Mouse (Mus musculus): ENCODE results near the gene Zbtb38.

Gene Zbtb38

GRCm38 (mm10) chr9:96723650-96724049, 29.0 kb downstream of the Zbtb38 start:
- H3K9me3 ChIP-seq (ENCODE audit: low read length), result no peaks in the 10 kb centered on the region
- H3K36me3 ChIP-seq (ENCODE audit: insufficient read depth, low read length), result no peaks in the 10 kb centered on the region
- peaks cover 83% of the 10 kb centered on the region for H3K4me1 ChIP-seq (replicated peaks; ENCODE audit: low read depth, low read length)
- H3K4me3 ChIP-seq (replicated peaks; ENCODE audit: low read length), result 0 out of 2 replicates have a peak overlapping the region, but pooled peaks have one; percentile 14
- H3K27me3 ChIP-seq (ENCODE audit: insufficient read depth, low read length), result no peaks in the 10 kb centered on the region
- TF ChIP-seq CTCF (conservative IDR thresholded peaks at IDR 0.05; ENCODE audit: low read length), result no peak
- TF ChIP-seq POU5F1 (IDR thresholded peaks at IDR 0.05; ENCODE audit: borderline replicate concordance, low read length), result no peak
- no peak for TF ChIP-seq NANOG (IDR thresholded peaks at IDR 0.05; ENCODE audit: borderline replicate concordance, low read length)

- TF ChIP-seq CTCF (conservative IDR thresholded peaks at IDR 0.05; ENCODE audit: low read length) (no peak), NANOG (IDR thresholded peaks at IDR 0.05; ENCODE audit: borderline replicate concordance, low read length) (no peak), POU5F1 (IDR thresholded peaks at IDR 0.05; ENCODE audit: borderline replicate concordance, low read length) (no peak)
- Histone ChIP-seq H3K4me1 (replicated peaks; ENCODE audit: low read depth, low read length) (peaks cover 82% of the 10 kb centered on the region), H3K27me3 (ENCODE audit: insufficient read depth, low read length) (no peaks in the 10 kb centered on the region), H3K4me3 (replicated peaks; ENCODE audit: low read length) (no peak overlapping the region), H3K36me3 (ENCODE audit: insufficient read depth, low read length) (0 out of 2 replicates have a peak, but pooled peaks cover 6% of the 10 kb centered on the region), H3K9me3 (ENCODE audit: low read length) (no peaks in the 10 kb centered on the region)
These were observed 31.4 kb downstream of the Zbtb38 start for GRCm38 (mm10) chr9:96721163-96721799.

- H3K27me3 ChIP-seq (ENCODE audit: insufficient read depth, low read length), result no peaks in the 10 kb centered on the region
- no peak for TF ChIP-seq CTCF (conservative IDR thresholded peaks at IDR 0.05; ENCODE audit: low read length)
- TF ChIP-seq NANOG (IDR thresholded peaks at IDR 0.05; ENCODE audit: borderline replicate concordance, low read length), result no peak
- no peak for TF ChIP-seq POU5F1 (IDR thresholded peaks at IDR 0.05; ENCODE audit: borderline replicate concordance, low read length)
- H3K4me1 ChIP-seq (replicated peaks; ENCODE audit: low read depth, low read length), result peaks cover 83% of the 10 kb centered on the region
- H3K36me3 ChIP-seq (ENCODE audit: insufficient read depth, low read length), result peaks cover 11% of the 10 kb centered on the region; the same call in 1 of the 2 replicates
- H3K9me3 ChIP-seq (ENCODE audit: low read length), result no peaks in the 10 kb centered on the region
- H3K4me3 ChIP-seq (replicated peaks; ENCODE audit: low read length), result peak overlapping the region; percentile 88
These were observed 32.0 kb downstream of the Zbtb38 start for GRCm38 (mm10) chr9:96720510-96721162.

GRCm38 (mm10) chr9:96719408-96720158, 33.0 kb downstream of the Zbtb38 start:
- TF ChIP-seq NANOG (IDR thresholded peaks at IDR 0.05; ENCODE audit: borderline replicate concordance, low read length) (no peak), POU5F1 (IDR thresholded peaks at IDR 0.05; ENCODE audit: borderline replicate concordance, low read length) (no peak), CTCF (conservative IDR thresholded peaks at IDR 0.05; ENCODE audit: low read length) (no peak)
- Histone ChIP-seq H3K4me1 (replicated peaks; ENCODE audit: low read depth, low read length) (peaks cover 83% of the 10 kb centered on the region), H3K9me3 (ENCODE audit: low read length) (no peaks in the 10 kb centered on the region), H3K36me3 (ENCODE audit: insufficient read depth, low read length) (peaks cover 11% of the 10 kb centered on the region; the same call in 1 of the 2 replicates), H3K27me3 (ENCODE audit: insufficient read depth, low read length) (no peaks in the 10 kb centered on the region), H3K4me3 (replicated peaks; ENCODE audit: low read length) (peak overlapping the region; percentile 88)

- Histone ChIP-seq H3K4me3 (replicated peaks; ENCODE audit: low read length) (peak overlapping the region; percentile 88), H3K9me3 (ENCODE audit: low read length) (no peaks in the 10 kb centered on the region), H3K4me1 (replicated peaks; ENCODE audit: low read depth, low read length) (peaks cover 83% of the 10 kb centered on the region), H3K27me3 (ENCODE audit: insufficient read depth, low read length) (no peaks in the 10 kb centered on the region), H3K36me3 (ENCODE audit: insufficient read depth, low read length) (peaks cover 11% of the 10 kb centered on the region; the same call in 1 of the 2 replicates)
- TF ChIP-seq NANOG (IDR thresholded peaks at IDR 0.05; ENCODE audit: borderline replicate concordance, low read length) (no peak), POU5F1 (IDR thresholded peaks at IDR 0.05; ENCODE audit: borderline replicate concordance, low read length) (no peak), CTCF (conservative IDR thresholded peaks at IDR 0.05; ENCODE audit: low read length) (no peak)
These were observed 33.7 kb downstream of the Zbtb38 start for GRCm38 (mm10) chr9:96718888-96719287.

- Histone ChIP-seq H3K9me3 (ENCODE audit: low read length) (no peaks in the 10 kb centered on the region), H3K27me3 (ENCODE audit: insufficient read depth, low read length) (no peaks in the 10 kb centered on the region), H3K36me3 (ENCODE audit: insufficient read depth, low read length) (peaks cover 11% of the 10 kb centered on the region; the same call in 1 of the 2 replicates), H3K4me3 (replicated peaks; ENCODE audit: low read length) (peak overlapping the region; percentile 88), H3K4me1 (replicated peaks; ENCODE audit: low read depth, low read length) (peaks cover 81% of the 10 kb centered on the region)
- TF ChIP-seq POU5F1 (IDR thresholded peaks at IDR 0.05; ENCODE audit: borderline replicate concordance, low read length) (no peak), CTCF (conservative IDR thresholded peaks at IDR 0.05; ENCODE audit: low read length) (no peak), NANOG (IDR thresholded peaks at IDR 0.05; ENCODE audit: borderline replicate concordance, low read length) (no peak)
These were observed 34.2 kb downstream of the Zbtb38 start for GRCm38 (mm10) chr9:96718402-96718798.

- peak overlapping the region; percentile 88 for H3K4me3 ChIP-seq (replicated peaks; ENCODE audit: low read length)
- H3K9me3 ChIP-seq (ENCODE audit: low read length), result no peaks in the 10 kb centered on the region
- no peak for TF ChIP-seq POU5F1 (IDR thresholded peaks at IDR 0.05; ENCODE audit: borderline replicate concordance, low read length)
- TF ChIP-seq NANOG (IDR thresholded peaks at IDR 0.05; ENCODE audit: borderline replicate concordance, low read length), result no peak
- no peak for TF ChIP-seq CTCF (conservative IDR thresholded peaks at IDR 0.05; ENCODE audit: low read length)
- no peaks in the 10 kb centered on the region for H3K27me3 ChIP-seq (ENCODE audit: insufficient read depth, low read length)
- H3K4me1 ChIP-seq (replicated peaks; ENCODE audit: low read depth, low read length), result peaks cover 81% of the 10 kb centered on the region
- H3K36me3 ChIP-seq (ENCODE audit: insufficient read depth, low read length), result peaks cover 11% of the 10 kb centered on the region; the same call in 1 of the 2 replicates
These were observed 34.8 kb downstream of the Zbtb38 start for GRCm38 (mm10) chr9:96717698-96718401.

Measured in E14TG2a.4 (cell line).